Mouse (Mus musculus): ENCODE results near the gene Sugct. TPM values are rescaled to one million over a fixed set of nuclear protein-coding genes. Genes with fewer than 3 reads are reported as not detected.

Sugct gene
- total RNA-seq, 2 experiments from 2014 or later: 2.1 to 2.3 TPM

GRCm38 (mm10) chr13:16825619-16826018 lies 869.7 kb downstream of the Sugct start:
- peak; percentile 5 to 77 for DNase-seq (ENCODE audit: low spot score in 2 of 2)
- intact Hi-C loops (cut with DNase I): no loop called here

DNA sequence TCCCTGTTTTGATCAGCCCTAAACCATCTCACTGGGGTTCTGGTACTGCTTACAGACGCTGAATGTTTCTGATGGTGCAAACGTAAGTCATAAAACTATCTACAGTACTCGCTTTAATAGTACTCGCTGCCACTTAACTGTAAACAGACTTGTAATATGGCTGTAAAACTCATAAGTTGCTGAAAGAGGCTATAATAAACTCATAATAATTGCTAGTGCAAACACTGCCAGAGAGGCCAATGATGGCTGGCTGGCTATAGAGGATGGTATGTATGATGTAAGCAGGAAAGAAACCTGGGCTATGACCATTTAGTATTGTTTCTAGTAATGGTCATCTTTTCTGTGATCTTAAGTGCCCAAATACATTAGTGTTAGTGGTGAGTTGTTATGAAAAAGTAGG lies 873.6 kb downstream of the Sugct start:
- intact Hi-C loops (cut with DNase I): no loop called here

DNA sequence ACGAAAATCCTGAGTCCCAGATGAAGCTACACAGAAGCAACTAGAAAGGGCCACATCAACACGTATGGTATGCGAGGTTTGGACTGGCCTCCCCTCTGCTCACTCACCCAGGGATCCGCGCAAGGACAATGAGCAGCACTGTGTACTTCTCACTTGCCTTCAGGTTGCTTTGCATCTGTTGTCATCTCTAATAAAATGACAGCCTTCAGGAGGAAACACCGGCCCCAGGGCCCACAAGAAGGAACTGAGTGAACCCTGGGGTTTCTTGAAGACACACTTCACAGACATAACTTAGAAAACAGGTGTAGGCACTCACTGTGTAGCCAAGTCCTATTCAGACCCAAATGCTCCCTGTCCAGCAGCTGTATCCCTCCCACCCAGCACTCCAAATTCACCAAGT lies 877.9 kb downstream of the Sugct start:
- DNase-seq (ENCODE audit: low spot score in 2 of 2): no peak
- intact Hi-C loops (cut with DNase I): no loop called here

More for the DNA sequence above, 873.6 kb downstream of the Sugct start:
- DNase-seq (ENCODE audit: low spot score in 2 of 2): no peak

DNA sequence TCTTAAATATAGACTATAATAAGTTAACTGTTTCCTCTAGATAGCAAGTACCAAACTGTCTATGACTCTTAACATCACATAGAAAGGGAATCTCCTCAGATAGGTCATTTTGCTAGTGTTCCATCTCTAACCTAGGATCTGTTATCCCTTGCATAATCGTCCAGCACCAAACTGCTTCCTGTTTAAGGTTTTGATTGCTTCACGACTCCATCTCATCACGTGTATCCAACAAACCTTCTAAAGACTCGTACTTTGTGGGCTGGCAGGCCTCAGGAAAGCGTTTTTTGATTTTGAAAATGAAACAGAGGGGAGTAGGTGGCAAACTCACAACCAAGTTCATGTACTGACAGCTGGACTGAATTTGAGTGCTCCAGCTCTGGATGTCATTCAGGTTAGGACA lies 878.6 kb downstream of the Sugct start:
- intact Hi-C loops (cut with DNase I): no loop called here
- no peak for DNase-seq (ENCODE audit: low spot score in 2 of 2)

DNA sequence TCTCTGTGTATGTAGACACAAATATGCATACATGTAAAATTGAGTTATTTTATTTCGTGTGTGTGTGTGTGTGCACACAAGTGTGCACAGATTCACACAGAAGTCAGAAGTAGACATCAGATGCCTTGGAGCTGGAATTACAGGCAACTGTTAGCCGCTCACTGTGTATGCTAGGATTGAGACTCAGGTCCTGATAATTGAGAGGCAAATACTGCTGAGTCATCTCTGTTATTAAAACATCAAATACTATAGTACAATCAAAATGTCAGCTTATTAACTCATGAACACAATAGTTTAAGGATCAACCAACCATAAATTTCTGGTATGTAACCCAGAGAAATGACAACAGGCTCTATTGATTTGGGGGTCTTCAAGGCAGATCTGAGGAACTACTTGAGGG lies 883.1 kb downstream of the Sugct start:
- intact Hi-C loops (cut with DNase I): no loop called here
- no peak for DNase-seq (ENCODE audit: low spot score in 2 of 2)

Other genes starting within 250 kb of the Sugct start
- 10 to 100 TPM; 13.8 to 16.9 TPM for gene Mplkip, start 361 bp downstream of the Sugct start, total RNA-seq (2021)
- gene Cdk13, start 109.5 kb upstream of the Sugct start, total RNA-seq (2021): 10 to 100 TPM; 56.7 to 56.9 TPM
- 10 to 100 TPM; 67.6 to 68.1 TPM for gene Rala, start 248.7 kb upstream of the Sugct start, total RNA-seq (2021)